Mouse (Mus musculus) hindbrain, embryonic 11.5 days (tissue): ENCODE results near the gene Gtf2i. TPM values are rescaled to one million over a fixed set of nuclear protein-coding genes. Genes with fewer than 3 reads are reported as not detected.

Experiments
- ATAC-seq: fragments of 200-750 bp; cut with Nextera tagmentation; 2 replicates; pipeline ENCODE4 v1.8.0; 2017; ENCODE audit warnings: mild to moderate bottlenecking, moderate TSS enrichment, moderate library complexity; ENCODE audit not compliant: low FRiP score
- DNase-seq: peaks from one replicate; pipeline ENCODE4 v3.0.0-alpha.2; 2015; ENCODE audit warnings: low spot score
- H3K27ac ChIP-seq: fragments of 300-500 bp; sonication (generic); 2 replicates; pipeline ENCODE4 v1.5.1; 2014; ENCODE audit warnings: mild to moderate bottlenecking, low read depth, low read length
- H3K27me3 ChIP-seq: fragments of 300-500 bp; sonication (generic); 2 replicates; pipeline ENCODE4 v1.6.1; 2014; ENCODE audit warnings: mild to moderate bottlenecking, low read length, moderate library complexity, mixed read lengths; ENCODE audit not compliant: control insufficient read depth, insufficient read depth
- H3K36me3 ChIP-seq: fragments of 300-500 bp; sonication (generic); 2 replicates; pipeline ENCODE4 v1.6.1; 2014; ENCODE audit warnings: mild to moderate bottlenecking, low read length, moderate library complexity, mixed read lengths; ENCODE audit not compliant: control insufficient read depth, insufficient read depth
- H3K4me1 ChIP-seq: fragments of 300-500 bp; sonication (generic); replicated peaks from 2 replicates; pipeline ENCODE4 v1.6.1; 2014; ENCODE audit warnings: low read length, mixed read lengths; ENCODE audit not compliant: control insufficient read depth, insufficient read depth
- H3K4me2 ChIP-seq: fragments of 300-500 bp; sonication (generic); replicated peaks from 2 replicates; pipeline ENCODE4 v1.6.1; 2014; ENCODE audit warnings: mild to moderate bottlenecking, low read depth, low read length
- H3K4me3 ChIP-seq: fragments of 300-500 bp; sonication (generic); 2 replicates; pipeline ENCODE4 v1.5.1; 2014; ENCODE audit warnings: low read depth, low read length
- H3K9ac ChIP-seq: fragments of 300-500 bp; sonication (generic); 2 replicates; pipeline ENCODE4 v1.6.1; 2014; ENCODE audit warnings: low read depth, low read length
- H3K9me3 ChIP-seq: fragments of 300-500 bp; sonication (generic); 2 replicates; pipeline ENCODE4 v1.6.1; 2016; ENCODE audit warnings: low read length; ENCODE audit not compliant: control insufficient read depth
- WGBS: fragments of 180-500 bp; shearing (Covaris S2); extraction: QIAGEN DNeasy Blood & Tissue Kit; methylation state at CpG from one replicate; pipeline ENCODE4 v1.1.7; 2014; 5-methylcytosine and 5-hydroxymethylcytosine counted together
- polyA plus RNA-seq: library from polyadenylated mRNA; unstranded; fragments of >200 nt; fragmentation: Nextera tagmentation; extraction: Ambion mirVana; gene quantifications from 2 replicates; pipeline ENCODE4 v1.2.1, GENCODE M21; 2014

Gtf2i gene
- polyA plus RNA-seq, 1 experiment from 2014 or later = 178 TPM

DNA sequence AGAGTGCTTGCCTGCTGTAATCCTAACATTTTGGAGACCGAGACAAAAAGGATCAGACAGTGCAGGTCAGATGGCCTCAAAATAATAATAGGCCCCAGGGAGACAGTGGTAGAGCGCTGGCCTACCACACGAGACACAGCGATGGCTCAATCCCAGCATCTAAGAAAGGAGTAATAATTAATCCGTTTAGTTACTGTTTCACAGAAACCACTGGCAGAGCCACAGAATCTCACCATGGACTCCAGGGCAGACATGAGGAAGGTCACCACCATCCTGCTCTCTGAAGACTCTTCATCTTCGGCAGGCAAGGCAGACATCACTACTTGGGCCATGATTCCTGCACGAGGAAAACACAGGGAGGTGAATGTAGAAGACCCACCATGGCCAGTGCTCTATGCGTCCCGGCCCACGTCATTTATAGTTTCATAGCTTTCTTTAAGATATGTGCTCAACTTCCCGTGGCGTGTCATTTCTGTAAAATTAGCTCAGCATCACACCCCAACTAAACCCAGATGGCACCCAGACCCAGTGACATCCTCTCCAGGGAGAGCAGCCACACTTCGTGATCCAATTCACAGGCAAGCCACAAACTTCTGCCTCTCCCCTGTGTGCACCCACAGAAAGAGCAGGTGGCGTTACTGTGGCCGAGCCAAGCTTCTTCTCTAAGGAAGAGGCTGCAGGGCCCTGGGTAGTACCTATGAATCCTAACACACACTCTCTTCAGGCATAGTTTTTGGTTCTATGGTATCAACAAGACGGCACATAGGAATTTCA lies 19.1 kb downstream of the Gtf2i start:
- no peaks in the 10 kb centered on the region for H3K27me3 ChIP-seq
- H3K4me1 ChIP-seq = no peaks in the 10 kb centered on the region
- no peak overlapping the region for H3K4me3 ChIP-seq
- H3K9me3 ChIP-seq = no peaks in the 10 kb centered on the region
- no peak for ATAC-seq
- no peak overlapping the region for H3K9ac ChIP-seq
- no peak overlapping the region for H3K4me2 ChIP-seq
- H3K27ac ChIP-seq = no peak overlapping the region
- WGBS = 96% methylated on average over 16 of the region's 16 CpGs
- DNase-seq = no peak
- peaks cover 11% of the 10 kb centered on the region; the same call in 1 of the 2 replicates for H3K36me3 ChIP-seq

DNA sequence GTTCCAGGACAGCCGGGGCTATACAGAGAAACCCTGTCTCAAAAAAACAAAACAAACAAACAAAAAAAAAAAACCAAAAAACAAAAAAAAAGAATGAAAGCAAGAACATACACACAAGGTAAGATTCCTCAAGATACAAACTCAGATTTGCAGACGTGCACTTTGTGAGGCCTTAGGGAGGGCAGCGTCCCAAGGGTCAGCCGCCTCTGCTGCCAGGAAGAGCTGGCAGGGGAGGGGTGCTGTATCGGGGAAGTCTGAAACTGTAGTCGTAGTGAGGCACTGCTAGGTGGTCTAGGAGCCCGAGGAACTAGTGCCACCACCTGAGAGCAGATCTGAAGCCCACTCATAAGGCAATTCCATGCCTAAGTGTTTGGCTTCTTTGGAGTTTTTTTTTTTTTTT lies 20.0 kb downstream of the Gtf2i start:
- Histone ChIP-seq H3K27me3 (no peaks in the 10 kb centered on the region), H3K4me3 (no peak overlapping the region), H3K36me3 (peaks cover 11% of the 10 kb centered on the region; the same call in 1 of the 2 replicates), H3K4me1 (no peaks in the 10 kb centered on the region), H3K9me3 (no peaks in the 10 kb centered on the region), H3K4me2 (no peak overlapping the region), H3K9ac (no peak overlapping the region), H3K27ac (no peak overlapping the region)
- DNase-seq (no peak), ATAC-seq (no peak)
- 93% methylated on average over 7 of the region's 7 CpGs for WGBS

DNA sequence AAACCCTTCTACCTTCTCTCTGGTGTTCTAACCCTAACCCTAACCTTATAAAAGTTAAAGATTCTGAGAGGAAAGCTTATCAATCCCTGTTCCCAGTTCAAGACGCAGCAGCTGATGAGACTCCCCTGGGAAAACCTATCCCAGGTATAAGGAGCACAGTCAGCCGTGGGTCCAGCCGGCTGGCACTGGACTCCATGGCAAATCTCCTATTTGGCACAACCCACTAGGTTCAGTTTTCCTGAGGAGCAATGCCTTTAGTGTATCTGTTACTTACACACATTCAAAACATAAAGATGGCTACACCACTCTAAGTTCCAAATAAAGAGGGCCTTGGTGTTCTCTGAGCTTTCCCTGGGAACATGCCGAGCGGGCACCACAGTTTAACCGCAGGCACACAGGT lies 23.5 kb downstream of the Gtf2i start:
- H3K9ac ChIP-seq = no peak overlapping the region

DNA sequence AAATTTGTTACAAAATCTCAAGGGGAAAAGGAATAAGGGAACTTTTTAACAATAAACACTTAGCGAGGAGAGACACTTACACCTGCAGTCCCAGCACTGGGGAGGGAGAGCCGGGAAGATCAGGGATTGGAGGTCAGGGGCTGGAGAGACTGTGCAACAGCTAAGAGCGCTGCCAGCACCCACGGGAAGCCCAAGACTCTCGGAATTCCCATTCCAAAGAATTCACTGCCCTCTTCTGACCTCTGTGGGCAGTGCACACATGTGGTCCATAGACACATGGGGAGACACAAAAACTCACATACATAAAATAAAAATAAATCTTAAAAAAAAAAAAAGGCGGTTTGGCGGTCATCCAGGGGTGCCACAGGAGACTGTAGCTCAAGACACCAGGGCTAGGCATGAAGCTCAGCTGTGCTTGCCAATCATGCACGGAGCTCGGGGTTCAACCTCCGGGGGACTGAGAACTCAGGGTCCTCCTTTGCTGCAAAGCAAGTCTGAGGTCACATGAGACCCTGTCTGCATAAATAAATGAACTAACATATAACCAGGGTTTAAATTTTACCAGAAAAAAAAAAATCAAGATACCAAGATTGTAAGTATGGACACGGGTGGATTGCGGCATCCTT lies 24.5 kb downstream of the Gtf2i start:
- DNase-seq = no peak
- Histone ChIP-seq H3K9me3 (no peaks in the 10 kb centered on the region), H3K9ac (no peak overlapping the region), H3K27me3 (no peaks in the 10 kb centered on the region), H3K4me3 (no peak overlapping the region), H3K4me1 (no peaks in the 10 kb centered on the region), H3K36me3 (peaks cover 20% of the 10 kb centered on the region; the same call in 1 of the 2 replicates), H3K4me2 (no peak overlapping the region), H3K27ac (no peak overlapping the region)
- no peak for ATAC-seq
- whole genome bisulfite sequencing = 95% methylated on average over 12 of the region's 12 CpGs

More for the DNA sequence above, 23.5 kb downstream of the Gtf2i start:
- no peaks in the 10 kb centered on the region for H3K27me3 ChIP-seq
- ATAC-seq = no peak
- WGBS = 95% methylated on average over 6 of the region's 6 CpGs
- H3K27ac ChIP-seq = no peak overlapping the region
- H3K4me1 ChIP-seq = no peaks in the 10 kb centered on the region
- no peak for DNase-seq
- no peak overlapping the region for H3K4me2 ChIP-seq
- H3K36me3 ChIP-seq = peaks cover 24% of the 10 kb centered on the region; the same call in 1 of the 2 replicates
- no peaks in the 10 kb centered on the region for H3K9me3 ChIP-seq
- no peak overlapping the region for H3K4me3 ChIP-seq

DNA sequence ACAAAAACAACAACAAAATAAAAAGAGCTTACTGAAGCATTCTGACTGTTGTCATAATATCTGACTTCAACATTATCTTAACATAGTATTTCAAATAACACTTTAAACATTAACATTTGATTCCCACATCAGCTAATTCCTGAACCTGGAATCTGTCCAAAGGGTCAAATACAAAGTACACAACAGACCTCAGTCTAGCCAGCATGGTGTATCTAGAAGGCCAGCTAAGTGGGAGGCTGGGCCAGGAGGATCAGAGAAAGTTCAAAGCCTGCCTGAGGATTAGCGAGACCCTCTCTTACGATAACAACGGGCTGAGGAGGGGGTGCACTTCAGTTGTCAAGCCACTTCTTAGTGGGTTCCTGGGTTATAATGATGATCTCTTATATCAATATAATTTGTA lies 26.5 kb downstream of the Gtf2i start:
- Histone ChIP-seq H3K4me3 (no peak overlapping the region), H3K36me3 (peaks cover 24% of the 10 kb centered on the region; the same call in 1 of the 2 replicates)
- ATAC-seq = no peak

DNA sequence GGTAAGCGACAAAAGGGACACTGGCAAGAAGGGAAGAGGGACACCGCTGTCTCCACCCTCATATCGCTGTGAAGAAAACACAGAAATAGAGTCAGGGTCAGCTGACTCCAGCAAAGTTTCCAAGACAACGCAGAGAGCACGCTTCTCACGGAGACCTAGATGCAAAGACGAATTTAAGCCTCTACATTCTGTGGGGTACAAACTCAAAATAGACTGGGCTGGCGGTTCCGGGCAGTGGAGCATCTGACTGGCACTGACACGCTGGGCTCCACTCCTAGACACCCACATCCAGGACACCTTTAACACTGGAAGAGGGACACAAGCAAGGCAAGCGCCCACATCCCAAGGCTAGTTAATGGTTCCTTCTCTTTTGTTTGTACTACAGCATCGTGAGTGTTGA lies 29.6 kb downstream of the Gtf2i start:
- no peaks in the 10 kb centered on the region for H3K27me3 ChIP-seq
- H3K9ac ChIP-seq = no peak overlapping the region
- ATAC-seq (no peak), DNase-seq (no peak)
- H3K27ac ChIP-seq = no peak overlapping the region
- no peak overlapping the region for H3K4me3 ChIP-seq
- no peak overlapping the region for H3K4me2 ChIP-seq
- H3K4me1 ChIP-seq = no peaks in the 10 kb centered on the region
- WGBS = 98% methylated on average over 12 of the region's 12 CpGs
- H3K36me3 ChIP-seq = peaks cover 26% of the 10 kb centered on the region; the same call in 1 of the 2 replicates
- H3K9me3 ChIP-seq = no peaks in the 10 kb centered on the region

More for the DNA sequence above, 26.5 kb downstream of the Gtf2i start:
- Histone ChIP-seq H3K4me1 (no peaks in the 10 kb centered on the region), H3K27ac (no peak overlapping the region), H3K4me2 (no peak overlapping the region), H3K27me3 (no peaks in the 10 kb centered on the region), H3K9me3 (no peaks in the 10 kb centered on the region), H3K9ac (no peak overlapping the region)
- no peak for DNase-seq
- WGBS = 96% methylated on average over 3 of the region's 3 CpGs

DNA sequence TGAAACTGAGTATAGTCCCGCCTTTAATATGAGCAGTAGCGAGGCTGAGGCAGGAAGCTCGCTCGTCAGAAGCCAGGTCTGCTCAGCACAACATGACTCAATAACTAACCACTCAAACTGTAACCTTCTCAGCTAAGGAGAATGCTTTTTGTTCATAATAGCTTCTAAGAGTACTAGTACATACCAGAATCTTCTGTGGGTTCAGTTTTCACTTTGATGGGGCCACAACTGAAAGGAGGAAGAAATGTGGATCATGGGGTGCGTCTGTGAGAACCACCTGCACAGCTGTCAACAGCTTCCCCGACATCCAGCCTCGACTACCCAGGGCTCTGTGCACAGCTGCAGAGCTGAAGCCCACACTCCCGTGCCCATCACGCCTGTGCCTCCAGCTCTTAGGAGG lies 32.0 kb downstream of the Gtf2i start:
- H3K27ac ChIP-seq = no peak overlapping the region
- no peaks in the 10 kb centered on the region for H3K9me3 ChIP-seq
- no peaks in the 10 kb centered on the region for H3K27me3 ChIP-seq
- H3K4me1 ChIP-seq = no peaks in the 10 kb centered on the region
- WGBS = 93% methylated on average over 9 of the region's 9 CpGs
- DNase-seq (no peak), ATAC-seq (no peak)
- H3K9ac ChIP-seq = no peak overlapping the region
- peaks cover 21% of the 10 kb centered on the region; the same call in 1 of the 2 replicates for H3K36me3 ChIP-seq
- H3K4me3 ChIP-seq = no peak overlapping the region
- H3K4me2 ChIP-seq = no peak overlapping the region

DNA sequence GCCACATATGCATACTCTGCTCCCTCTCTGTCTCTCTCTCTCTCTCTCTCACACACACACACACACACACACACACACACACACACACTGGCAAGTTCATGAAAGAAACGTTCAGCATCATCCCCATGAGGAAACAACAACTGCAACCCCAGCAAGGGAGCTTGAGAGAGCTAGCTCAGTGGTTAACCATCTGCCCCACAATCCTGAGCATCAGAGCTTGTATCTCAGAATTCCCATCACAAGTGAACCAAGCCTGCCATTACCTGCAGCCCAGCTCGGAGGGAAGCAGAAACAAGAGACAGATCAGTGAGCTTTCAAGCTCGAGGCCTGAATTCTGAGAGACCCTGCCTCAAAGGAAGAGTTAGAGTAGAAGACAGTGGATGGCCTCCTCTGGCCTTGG lies 32.5 kb downstream of the Gtf2i start:
- ATAC-seq = no peak
- Histone ChIP-seq H3K9me3 (no peaks in the 10 kb centered on the region), H3K9ac (no peak overlapping the region), H3K36me3 (peaks cover 21% of the 10 kb centered on the region; the same call in 1 of the 2 replicates), H3K4me3 (no peak overlapping the region), H3K27me3 (no peaks in the 10 kb centered on the region), H3K4me2 (no peak overlapping the region), H3K27ac (no peak overlapping the region), H3K4me1 (no peaks in the 10 kb centered on the region)
- DNase-seq = no peak
- WGBS = 82% methylated on average over 3 of the region's 3 CpGs

DNA sequence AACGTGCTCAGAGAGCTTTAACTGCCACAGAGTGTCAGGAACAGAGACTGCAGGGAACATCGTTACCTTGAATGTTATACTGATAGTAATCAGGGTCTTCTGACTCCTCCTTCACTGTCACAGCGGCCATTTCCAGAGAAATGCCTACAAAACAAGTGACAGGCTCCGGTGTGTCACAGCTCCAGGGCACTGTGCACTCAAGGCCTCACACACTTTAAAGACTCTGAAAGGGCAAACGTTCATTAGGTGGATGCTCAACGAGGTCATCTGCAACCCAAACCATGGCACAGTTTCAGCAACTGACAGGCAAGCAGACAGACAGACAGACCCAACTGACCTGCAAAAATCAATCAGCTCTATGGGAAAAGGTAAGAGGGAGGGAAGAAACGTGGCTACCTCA lies 35.2 kb downstream of the Gtf2i start:
- DNase-seq = no peak
- Histone ChIP-seq H3K4me2 (no peak overlapping the region), H3K36me3 (peaks cover 22% of the 10 kb centered on the region; the same call in 1 of the 2 replicates), H3K9me3 (no peaks in the 10 kb centered on the region), H3K9ac (no peak overlapping the region), H3K27ac (no peak overlapping the region), H3K27me3 (no peaks in the 10 kb centered on the region), H3K4me3 (no peak overlapping the region), H3K4me1 (no peaks in the 10 kb centered on the region)
- ATAC-seq = no peak
- 89% methylated on average over 7 of the region's 7 CpGs for WGBS
